Mouse (Mus musculus): Measurements from ENCODE around the gene Cyp27a1.

The Cyp27a1 gene

DNA sequence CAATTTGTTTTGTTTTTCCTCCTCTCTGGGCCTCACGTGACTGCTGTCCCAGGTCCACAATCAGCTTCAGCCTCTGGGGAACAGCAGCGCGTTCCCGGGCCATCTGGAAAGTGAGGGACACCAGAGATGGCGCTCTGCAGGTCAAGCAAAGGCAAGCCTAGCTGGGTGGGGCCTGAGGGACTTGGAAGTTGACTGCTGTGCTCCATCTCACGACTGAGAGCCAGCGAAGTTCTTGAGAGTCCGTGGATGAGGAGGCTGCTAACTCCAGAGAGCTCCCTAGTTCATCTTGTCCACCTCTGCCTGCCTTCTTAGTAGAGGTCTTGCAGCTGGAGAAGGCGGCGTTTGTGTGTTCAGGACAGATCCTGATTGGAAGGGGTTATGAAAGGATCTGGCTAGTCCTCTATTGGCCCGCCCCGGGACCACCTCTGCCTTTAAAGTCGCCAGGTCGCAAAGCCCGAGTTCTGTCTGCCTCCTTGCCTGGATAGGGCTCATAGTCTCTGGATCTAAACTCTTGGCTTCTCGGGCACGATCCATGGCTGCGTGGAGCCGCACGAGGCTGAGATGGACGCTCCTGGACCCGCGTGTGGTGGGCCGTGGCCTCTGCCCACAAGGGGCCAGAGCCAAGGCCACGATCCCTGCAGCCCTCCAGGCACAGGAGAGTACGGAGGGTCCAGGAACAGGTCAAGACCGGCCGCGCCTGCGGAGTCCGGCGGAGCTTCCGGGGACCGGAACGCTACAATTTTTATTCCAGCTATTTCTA, at the start of gene Cyp27a1:
Cyp27a1 (plus strand) TSS at position 476 of the 760 bp plus-strand sequence.
- DNase-seq, result no peak

DNA sequence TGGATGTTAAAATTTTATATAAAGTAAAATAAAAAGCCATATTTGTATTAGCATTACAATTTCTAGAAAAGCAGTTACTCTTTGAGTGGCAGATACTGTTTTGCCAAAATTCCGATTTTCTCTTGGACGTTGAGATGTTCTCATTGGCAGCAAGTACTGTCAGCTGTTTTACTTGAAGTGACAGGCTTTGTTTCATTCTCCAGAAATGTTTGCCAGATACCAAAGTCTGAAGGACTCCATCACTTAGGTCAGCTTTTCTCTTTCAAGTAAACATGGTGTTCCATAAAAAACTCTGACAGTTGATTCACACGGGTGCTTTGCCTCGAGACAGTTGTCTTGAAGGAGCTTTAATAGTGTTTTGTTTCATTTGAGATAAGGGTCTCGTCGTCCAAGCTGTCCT, 48.2 kb upstream of the Cyp27a1 start:
- no peak for DNase-seq

DNA sequence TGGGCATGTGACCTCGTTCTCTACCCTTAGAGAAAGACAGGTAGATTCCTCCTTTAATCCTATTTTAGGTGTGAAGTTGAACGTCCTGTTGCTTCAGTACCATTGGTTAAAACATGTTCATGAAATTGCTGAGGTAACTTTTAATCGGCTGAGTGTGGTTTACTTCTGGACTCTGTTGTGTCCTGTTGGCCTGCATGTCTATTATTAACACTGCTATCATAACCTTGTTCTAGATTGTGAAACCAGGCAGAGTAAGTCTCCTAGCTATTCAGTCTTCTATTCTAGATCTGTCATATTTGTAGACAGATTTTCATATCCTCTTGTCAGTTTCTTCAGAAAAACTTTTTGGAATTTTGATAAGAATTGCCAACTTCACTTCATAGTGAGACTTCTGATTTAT, 45.0 kb upstream of the Cyp27a1 start:
- DNase-seq, result no peak

DNA sequence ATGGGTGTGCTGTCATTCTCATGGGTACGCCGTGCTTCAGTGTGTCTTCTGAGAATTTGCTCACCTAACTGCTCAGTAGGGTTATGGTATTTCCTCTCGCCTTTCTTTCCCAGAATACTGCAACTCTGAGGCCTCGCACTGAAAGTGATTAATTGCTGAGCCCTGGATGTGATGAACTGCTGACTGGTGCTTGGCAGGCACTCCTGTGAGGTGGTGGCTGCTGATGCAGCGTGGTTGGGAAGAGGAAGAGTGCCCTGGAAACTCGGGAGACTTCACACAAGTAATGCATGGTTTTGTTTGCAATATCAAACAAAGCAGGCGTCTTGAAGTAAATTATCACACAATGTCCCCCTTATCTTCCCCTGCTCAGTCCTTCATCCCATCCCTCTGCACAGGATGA, 40.6 kb upstream of the Cyp27a1 start:
- no peak for DNase-seq

DNA sequence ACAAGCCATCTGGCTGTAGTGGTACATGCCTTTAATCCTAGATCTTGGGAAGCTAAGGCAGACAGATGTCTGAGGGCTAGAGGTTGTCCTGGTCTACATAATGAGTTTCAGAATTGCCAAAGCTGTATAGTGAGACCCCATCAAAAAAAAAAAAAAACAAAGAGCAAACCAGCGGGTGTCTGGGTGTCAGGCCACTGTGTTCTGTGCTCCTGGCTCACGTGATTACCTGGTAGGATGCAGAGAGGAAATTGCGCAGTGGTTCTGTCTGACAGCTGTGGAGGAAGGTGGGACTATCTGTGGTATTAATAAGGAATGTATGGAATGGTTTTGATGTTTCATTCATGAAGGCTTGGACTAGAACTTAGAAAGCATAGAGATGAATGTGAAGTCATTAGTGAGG, 36.5 kb upstream of the Cyp27a1 start:
- no peak for DNase-seq

DNA sequence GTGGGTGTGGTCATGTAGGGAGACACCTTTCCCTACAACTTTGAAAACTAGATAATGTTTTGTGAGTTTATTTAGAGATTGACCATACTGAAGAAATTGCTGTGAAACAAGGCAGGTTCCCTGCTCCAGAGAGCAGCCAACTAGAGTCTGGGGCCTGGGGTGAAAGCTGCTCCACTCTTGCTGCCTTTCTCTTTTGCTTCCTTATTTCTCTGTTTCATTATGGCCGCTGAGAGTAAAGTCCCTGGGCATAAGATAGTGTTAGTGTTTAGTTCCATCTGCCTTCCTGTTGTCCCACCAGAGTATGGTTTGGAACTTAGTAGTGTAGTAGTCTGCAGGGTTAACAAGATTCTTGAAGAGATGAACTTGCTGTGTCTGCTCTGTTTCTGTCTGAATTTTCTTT, 35.5 kb upstream of the Cyp27a1 start:
- DNase-seq, result no peak

DNA sequence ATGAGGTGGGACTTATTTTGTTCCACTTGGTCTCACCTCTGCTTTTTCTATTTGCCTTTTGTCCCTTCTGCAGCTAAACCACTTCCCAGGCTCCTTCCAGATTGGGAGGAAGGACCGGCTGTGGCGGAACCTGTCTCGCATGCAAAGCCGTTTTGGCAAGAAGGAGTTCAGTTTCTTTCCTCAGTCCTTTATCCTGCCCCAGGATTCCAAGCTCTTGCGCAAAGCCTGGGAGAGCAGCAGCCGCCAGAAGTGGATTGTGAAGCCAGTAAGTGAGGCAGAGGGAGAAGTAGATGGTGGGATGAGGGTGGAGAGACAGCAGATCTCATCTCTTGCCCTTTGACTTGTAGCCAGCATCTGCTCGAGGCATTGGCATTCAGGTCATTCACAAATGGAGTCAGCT, 26.2 kb upstream of the Cyp27a1 start:
- no peak for DNase-seq

DNA sequence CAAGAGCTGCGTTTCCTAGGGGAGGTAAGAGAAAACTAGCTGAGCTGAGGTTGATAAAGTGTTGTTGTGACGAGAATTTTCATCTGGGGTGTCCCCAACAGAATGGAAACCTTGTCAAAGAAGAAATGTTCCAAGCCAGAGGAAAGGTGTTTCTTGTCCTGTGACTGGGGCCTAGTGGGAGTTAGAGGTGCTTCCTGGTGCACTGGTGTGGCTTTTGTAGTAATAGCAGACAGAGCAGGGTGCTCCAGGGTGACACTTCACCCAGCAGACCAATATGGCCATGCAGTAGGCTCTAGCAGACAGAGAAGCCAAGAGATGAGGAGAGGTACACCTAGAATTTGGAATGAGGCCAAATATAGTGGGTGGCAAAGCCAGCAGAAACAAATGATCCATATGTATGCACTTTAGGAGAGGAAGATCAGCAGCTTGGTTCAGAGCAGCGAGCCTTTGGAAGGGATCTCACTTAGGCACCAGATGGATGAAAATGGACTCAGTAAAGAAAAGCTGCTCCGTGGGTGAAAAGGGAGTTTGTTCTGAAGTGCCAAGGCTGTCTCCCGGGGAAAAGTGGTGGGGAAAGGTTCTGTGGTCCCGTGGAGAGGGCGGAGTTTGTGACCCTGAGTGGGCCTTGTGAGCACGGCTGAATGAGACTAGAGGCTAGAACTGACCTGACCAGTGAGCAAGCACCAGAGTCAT, 19.3 kb upstream of the Cyp27a1 start:
- DNase-seq, result no peak

DNA sequence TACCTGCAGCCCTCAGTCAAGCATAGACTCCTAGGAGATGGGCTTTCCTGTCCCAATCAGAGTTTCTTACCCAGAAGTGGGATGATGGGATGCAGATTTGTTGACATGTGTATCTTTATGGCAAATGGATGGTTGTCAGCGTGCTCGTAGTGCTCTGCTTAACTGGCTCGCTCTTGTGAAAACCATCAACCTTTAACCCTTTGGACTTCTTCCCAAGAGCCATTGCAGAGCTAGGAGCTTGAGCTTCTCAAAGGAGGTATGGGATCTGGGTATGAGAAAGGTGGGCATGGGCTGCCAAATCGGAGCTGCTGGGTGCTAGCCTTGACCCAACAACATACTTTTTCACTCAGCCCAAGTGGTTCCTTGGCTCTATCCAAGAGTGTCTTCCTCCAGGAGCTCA, 17.5 kb upstream of the Cyp27a1 start:
- DNase-seq, result no peak

DNA sequence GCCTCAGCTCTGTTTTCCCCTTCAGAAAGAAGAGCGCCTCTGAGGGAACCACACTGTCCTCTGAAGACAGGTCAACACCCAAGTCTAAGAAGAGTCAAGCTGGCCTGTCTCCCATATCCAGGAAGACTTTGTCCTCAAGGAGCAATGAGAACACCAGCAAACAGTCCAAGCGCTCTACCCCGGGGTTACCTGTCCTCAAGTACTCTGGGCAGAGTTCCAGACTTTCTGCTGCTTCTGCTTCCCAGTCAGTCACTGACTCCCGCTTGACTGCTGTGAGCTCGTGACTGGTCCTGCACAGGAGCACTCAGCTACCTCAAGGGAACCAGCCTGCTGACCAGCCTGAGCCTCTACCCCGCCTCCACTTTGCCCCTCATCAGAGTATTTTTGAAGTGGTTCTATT, 16.0 kb upstream of the Cyp27a1 start:
- no peak for DNase-seq

DNA sequence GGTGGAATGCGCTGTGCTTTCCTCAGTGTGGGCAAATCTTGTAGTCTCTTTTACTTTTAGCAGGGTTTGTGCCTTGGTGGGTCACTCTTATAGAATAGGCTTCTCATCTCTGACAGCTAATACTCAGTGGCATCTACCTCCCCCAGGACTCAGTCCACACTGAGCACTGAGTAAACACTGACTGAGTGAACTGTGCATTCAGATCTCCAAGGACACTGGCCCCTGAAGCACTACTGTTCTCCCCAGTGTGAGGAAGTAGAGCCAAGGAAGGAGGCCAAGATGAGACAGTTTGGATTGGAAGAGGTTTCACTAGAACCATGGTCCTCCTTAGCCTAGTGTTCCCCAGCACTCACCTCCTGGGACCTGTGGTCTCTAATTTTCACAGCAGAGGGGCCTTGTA, 15.0 kb upstream of the Cyp27a1 start:
- DNase-seq, result no peak

DNA sequence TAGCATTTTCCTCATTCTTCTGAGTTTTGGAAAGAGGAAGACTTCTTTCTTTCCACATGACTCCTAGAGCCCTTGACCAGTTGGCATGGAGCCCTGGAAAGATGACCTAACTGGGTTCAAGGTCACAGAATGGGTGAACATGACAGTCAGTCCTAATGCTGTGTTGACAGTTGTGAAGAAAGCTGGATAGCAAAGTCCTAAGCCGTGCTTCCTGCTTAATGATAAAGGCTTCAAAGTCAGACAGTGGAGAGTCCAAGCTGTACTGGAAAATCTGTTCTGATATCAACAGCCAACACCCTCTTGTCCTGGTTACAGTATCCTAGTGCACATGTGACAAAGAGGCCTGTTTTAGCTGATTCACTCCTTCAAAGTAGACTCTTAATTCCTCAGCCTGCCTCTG, 14.6 kb upstream of the Cyp27a1 start:
- DNase-seq, result no peak

DNA sequence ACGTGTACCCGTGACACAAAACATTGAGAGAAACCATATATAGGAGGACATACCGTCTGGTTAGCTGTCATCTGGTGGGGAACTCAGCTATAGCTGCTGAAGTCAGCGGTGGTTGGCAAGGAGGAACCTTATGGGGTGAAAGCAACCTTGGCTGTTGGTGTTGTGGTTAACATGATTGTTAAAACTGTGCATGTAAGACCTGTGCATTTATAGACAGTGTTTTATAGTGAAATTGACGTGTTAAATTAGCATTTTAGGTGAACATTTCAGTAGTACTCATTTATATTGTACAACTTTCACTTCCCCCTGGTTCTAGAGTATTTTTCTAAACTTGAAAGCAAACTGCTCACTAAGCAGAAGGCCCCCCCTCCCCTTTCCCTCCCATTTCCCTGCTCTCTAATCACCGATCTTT, 11.2 kb upstream of the Cyp27a1 start:
- DNase-seq, result no peak

DNA sequence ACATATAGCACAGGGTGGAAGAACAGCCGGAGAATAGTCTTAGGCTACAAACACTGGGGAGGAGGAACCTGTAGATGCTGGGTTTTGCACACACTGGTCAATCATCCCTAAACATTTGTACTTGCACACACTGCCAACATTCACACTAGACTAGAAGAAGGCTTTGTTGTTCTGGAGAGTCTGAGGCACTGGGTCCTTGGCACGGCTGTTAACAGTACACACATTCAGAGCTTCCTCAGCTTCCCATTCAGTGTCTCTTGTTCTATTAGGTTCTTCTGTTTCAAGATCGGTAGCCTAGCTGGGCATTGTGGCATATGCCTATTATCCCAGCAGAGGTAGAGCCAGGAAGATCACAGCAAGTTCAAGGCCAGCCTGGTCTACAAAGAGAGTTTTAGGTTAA, 9.2 kb upstream of the Cyp27a1 start:
- DNase-seq, result no peak

DNA sequence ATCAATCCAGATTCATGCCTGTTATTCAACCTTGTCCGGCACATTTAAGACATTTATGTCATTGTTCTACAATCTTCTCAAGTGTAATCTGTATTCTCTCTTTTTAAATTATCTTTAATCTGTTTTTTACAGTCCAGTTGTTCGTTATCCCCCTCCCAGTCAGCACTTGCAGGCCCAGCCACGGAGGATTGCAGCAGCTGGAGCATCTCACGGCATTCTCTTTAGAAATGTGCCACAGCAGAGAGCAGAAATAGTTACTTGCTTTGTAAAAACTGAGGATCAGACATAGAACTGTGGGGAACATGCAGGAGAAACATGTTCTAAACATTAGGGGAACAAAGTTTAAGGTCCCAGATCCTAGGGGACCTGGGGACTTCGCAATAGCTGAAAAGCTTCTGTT, 8.4 kb upstream of the Cyp27a1 start:
- no peak for DNase-seq

DNA sequence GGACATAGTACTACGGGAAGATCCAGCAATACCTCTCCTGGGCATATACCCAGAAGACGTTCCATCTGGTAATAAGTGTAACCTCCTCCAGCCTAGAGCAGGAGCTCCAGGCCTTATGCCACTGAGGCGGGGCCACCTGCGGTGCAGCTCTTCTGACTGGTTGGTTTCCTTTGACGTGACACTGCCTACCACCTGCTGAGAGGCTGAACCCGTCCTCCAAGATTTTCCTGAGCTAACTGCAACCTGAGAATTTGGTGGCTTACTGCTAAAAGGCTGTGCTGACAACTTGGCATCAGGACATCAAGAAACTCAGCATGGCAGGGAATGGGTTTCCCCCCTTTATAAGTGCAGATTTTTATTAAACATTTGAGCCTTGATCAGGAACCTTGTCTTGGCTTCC, 3.8 kb upstream of the Cyp27a1 start:
- DNase-seq, result peak; percentile 9

DNA sequence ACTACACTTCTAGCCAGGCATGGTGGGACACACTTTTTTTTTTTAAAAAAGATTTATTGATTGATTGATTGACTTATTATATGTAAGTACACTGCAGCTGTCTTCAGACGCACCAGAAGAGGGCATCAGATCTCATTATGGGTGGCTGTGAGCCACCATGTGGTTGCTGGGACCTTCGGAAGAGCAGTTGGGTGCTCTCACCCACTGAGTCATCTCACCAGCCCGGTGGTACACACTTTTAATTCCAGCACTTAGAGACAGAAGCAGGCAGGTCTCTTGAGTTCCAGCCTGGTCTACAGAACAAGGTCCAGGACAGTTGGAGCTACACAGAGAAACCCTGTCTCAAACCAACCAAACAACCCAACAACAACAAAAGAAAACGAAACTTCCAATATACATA, 1.3 kb upstream of the Cyp27a1 start:
- DNase-seq, result no peak

DNA sequence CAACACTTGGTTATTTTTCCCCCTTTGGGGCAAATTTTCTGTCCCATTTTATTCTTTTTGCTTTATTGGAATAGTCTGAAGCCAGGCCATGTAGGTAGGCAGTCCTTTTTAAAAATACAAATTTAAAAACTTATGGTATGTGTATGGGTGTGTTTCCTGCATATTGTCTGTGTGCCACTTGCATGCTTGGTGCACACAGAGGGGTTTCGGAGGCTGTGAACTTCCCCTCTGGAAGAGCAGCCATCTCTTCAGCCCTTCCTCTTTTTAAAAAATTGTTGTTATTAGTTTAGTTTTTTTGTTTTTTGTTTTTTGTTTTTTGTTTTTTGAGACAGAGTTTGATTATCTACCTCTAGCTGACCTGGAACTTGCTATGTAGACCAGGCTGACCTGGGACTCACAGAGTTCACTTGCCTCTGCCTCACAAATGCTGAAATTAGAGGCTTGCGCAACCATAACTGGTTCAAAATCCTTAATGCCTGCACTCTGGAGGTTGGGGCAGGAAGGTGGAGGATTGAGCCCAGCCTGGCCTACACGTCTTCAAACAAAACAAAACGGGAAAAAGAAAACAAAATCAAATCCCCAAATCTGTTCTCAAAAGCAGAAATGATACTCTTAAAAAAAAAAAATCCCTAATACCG, 794 bp upstream of the Cyp27a1 start:
- no peak for DNase-seq

DNA sequence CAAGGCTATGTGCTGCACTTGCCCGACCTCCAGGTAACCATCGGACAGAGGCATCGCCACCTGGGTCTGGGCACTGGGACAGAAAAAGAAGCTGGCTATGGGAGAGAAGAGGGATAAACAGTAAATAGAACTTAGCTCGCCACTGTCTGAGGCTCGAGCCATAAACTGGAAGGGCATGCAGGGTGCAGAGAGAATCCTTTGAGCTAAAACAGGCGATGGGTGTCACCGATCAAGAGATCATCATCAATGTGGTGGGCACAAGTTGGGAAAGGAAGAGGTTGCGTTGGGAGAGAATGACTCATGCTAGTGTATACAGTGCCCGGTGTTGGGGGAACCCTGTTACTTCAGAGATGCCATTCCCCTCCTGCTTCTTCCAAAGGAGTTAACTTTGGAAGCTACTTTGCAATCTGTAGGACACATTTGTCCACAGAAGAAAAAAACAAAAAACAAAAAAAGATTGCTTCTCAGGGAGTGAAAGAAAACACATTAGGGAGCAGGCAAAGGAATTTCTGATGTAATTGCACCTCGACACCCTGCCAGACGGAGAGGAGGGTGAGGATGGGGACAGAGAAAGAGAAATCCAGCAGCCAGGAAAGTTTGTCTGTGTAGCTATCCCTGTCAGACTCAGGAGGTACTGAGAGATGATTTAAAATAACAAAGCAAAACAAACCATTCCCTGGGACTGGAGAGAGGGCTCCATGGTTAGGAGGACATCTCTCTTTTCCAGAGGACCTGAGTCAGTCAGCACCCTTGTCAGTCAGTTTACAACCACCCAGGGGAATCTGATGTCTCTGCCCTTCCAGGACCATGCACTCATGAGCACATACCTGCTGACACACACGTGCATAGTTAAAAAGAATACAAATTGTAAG, 721 bp downstream of the Cyp27a1 start:
- no peak for DNase-seq

DNA sequence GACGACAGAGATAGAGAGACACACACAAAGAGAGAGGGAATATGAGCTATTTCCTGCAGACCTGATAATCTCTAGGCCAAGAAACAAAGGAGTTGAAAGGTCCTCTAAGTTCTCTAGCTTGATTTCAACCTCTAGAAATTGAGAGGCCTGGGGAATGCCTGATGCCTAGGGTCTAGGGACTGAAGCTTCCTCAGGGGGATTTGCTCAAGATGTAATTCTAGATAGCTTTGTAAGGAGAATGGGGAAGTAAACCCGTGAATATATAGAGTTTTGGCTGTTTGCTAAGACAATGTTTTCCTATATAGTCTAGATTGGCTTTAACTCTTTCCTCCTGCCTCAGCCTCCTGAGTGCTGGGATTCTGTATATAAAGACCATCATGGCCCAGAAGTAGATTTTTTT, 1.6 kb downstream of the Cyp27a1 start:
- no peak for DNase-seq

DNA sequence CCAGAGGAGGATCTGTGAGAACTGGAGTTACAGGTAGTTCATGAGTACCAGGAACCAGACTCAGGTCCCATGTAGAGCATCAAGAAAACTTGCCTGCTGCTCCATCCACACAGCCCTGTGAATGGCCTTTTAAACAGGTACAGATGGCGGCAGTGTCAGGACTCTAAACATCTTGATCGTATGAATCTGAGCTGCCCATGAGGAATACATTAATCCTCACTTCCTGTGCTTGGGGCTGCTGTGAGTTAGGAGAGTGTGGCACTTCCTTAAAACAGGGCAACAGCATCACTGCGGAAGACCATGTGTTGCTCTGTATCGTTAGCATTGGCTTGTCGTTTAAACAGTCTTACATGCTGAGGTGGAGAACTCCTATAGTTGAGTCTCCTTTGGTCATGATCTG, 2.1 kb downstream of the Cyp27a1 start:
- no peak for DNase-seq

DNA sequence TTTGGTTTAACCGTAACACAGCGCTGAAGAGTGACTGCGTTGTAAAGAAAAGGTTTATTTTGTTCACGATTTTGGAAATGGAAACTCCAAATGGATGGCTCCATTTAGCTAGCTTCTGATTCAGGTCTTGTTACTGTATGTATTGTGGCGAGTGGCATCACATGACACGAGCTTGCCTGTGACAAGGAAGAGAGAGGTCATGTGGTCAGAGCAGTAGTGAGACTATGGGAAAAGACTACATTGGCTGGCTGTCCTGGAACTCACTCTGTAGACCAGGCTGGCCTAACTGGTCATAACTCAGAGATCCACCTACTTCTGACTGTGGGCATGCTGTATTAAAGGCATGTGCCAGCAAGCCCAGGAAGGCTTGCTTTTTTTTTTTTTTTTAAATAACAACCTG, 2.5 kb downstream of the Cyp27a1 start:
- no peak for DNase-seq

DNA sequence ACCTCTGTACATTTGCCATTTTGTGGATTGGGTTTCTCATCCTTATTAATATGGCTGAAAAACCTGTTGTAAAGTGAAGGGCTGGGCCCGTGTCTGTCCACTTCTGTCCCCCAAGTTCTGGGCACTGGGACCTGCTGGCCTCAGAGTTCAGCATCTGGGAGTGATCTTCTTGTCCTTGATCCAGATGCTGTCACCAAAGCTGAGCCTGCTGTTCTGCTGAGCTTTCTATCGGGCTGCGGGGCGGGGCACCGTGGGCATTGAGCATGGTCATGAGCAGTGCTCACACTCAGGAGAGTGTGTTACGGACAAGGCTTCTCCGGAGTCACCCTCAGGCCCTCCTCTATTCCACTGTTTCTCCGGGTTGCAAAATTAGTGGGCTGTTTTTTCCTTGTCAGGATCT, 4.7 kb downstream of the Cyp27a1 start:
- DNase-seq, result no peak
